Mouse (Mus musculus): ENCODE data around the gene Recql5. TPM values are rescaled to one million over a fixed set of nuclear protein-coding genes. Genes with fewer than 3 reads are reported as not detected.

The Recql5 gene
- polyA plus RNA-seq, 1 experiment: 40.9 TPM

DNA sequence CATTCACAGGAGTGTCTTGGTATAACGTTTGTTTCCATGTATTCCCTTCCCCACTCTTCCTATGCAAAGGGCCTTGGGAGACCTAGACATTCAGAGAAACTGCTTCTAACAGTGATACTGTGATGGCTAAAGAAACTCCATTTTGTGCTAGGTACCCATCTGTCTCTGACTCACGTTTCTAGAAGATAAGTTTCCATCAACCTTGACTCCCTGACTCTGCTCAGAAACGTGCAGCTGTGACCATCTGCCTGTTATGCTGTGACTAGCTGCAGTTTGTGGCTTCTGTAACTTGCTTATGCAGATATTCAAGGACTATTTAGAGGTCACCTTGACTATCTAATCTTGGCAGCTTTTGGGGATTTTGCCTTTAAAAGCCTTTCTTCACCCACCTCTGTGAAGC is 2.0 kb downstream of the Recql5 start:
- no peak overlapping the region for H3K4me3 ChIP-seq (replicated peaks; ENCODE audit: control insufficient read depth, low read depth, low read length)
- TF ChIP-seq POLR2A (IDR thresholded peaks at IDR 0.05; ENCODE audit: borderline replicate concordance, control insufficient read depth, low read depth, low read length) (no peak), CTCF (IDR thresholded peaks at IDR 0.05; ENCODE audit: control insufficient read depth, insufficient read depth, low read length) (no peak)
- no peak overlapping the region for H3K27ac ChIP-seq (ENCODE audit: control insufficient read depth, insufficient read depth, low read depth, low read length, poor library complexity)
- 63% methylated on average over 3 of the region's 3 CpGs for WGBS
- H3K4me1 ChIP-seq (ENCODE audit: control insufficient read depth, insufficient read depth, low read length): no peaks in the 10 kb centered on the region; the same call in 1 of the 2 replicates

DNA sequence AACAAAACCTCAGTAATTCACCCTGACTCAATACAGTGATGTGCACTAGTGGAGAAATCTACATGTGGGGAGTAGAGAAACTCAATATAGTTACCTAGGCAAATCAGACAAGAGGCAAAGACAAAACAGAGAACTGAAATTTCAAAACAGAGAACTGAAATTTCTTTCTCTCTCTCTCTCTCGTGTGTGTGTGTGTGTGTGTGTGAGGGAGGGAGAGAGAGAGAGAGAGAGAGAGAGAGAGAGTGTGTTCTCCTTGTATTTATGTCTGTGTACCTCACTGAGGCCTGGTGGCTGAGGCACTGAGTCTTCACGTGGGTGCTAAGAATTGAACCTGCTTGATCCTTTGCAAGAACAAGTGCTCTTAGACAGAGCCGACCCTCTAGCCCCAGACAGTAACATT is 3.5 kb downstream of the Recql5 start:
- Histone ChIP-seq H3K4me3 (replicated peaks; ENCODE audit: control insufficient read depth, low read depth, low read length) (no peak overlapping the region), H3K27ac (ENCODE audit: control insufficient read depth, insufficient read depth, low read depth, low read length, poor library complexity) (no peak overlapping the region), H3K4me1 (ENCODE audit: control insufficient read depth, insufficient read depth, low read length) (no peaks in the 10 kb centered on the region; the same call in 1 of the 2 replicates)
- TF ChIP-seq CTCF (IDR thresholded peaks at IDR 0.05; ENCODE audit: control insufficient read depth, insufficient read depth, low read length) (no peak), POLR2A (IDR thresholded peaks at IDR 0.05; ENCODE audit: borderline replicate concordance, control insufficient read depth, low read depth, low read length) (no peak)
- WGBS: 43% methylated on average over 3 of the region's 3 CpGs

DNA sequence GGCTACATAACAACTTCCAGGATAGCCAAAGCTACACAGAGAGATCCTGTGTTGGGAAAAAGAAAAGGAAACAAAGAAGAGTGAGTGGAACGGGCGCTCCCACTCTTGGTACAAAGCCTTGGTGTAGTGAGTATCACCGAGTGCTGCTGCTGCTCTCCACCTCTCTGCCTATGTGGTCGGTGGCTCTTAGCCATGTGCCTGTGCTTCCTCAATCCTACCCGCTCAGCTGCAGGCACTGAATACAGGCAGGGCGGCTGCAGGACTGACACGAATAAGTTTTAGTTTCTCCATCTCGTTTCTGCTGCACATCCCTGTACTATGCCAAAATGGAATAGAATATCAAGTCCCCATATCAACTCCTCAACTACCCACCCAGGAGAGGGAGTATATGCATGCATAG is 4.2 kb downstream of the Recql5 start:
- Histone ChIP-seq H3K4me3 (replicated peaks; ENCODE audit: control insufficient read depth, low read depth, low read length) (no peak overlapping the region), H3K27ac (ENCODE audit: control insufficient read depth, insufficient read depth, low read depth, low read length, poor library complexity) (peak overlapping the region; percentile 47), H3K4me1 (ENCODE audit: control insufficient read depth, insufficient read depth, low read length) (no peaks in the 10 kb centered on the region; the same call in 1 of the 2 replicates)
- TF ChIP-seq CTCF (IDR thresholded peaks at IDR 0.05; ENCODE audit: control insufficient read depth, insufficient read depth, low read length): no peak
- no peak for TF ChIP-seq POLR2A (IDR thresholded peaks at IDR 0.05; ENCODE audit: borderline replicate concordance, control insufficient read depth, low read depth, low read length)
- 70% methylated on average over 8 of the region's 8 CpGs for WGBS

DNA sequence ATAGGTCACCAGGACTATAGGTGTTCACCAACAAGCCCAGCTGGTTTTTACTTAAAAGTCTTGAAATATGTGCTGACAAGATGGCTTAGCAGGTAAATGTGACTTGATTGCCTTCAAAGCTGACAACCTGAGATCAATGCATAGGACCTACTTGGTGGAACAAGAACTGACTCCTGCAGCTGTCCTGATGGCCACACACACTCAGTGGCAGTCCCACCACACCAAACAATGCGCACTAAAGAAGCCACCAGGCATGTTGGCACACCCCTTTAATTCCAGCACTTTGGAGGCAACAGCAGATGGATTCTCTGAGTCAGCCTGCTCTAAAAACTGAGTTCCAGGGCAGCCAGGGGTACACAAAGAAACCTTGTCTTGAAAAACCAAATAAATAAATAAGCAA is 11.3 kb downstream of the Recql5 start:
- Histone ChIP-seq H3K4me3 (replicated peaks; ENCODE audit: control insufficient read depth, low read depth, low read length) (no peak overlapping the region), H3K27ac (ENCODE audit: control insufficient read depth, insufficient read depth, low read depth, low read length, poor library complexity) (no peak overlapping the region), H3K4me1 (ENCODE audit: control insufficient read depth, insufficient read depth, low read length) (no peaks in the 10 kb centered on the region; the same call in 1 of the 2 replicates)
- 89% methylated on average over 1 of the region's 1 CpGs for WGBS
- no peak for TF ChIP-seq CTCF (IDR thresholded peaks at IDR 0.05; ENCODE audit: control insufficient read depth, insufficient read depth, low read length)
- no peak for TF ChIP-seq POLR2A (IDR thresholded peaks at IDR 0.05; ENCODE audit: borderline replicate concordance, control insufficient read depth, low read depth, low read length)

DNA sequence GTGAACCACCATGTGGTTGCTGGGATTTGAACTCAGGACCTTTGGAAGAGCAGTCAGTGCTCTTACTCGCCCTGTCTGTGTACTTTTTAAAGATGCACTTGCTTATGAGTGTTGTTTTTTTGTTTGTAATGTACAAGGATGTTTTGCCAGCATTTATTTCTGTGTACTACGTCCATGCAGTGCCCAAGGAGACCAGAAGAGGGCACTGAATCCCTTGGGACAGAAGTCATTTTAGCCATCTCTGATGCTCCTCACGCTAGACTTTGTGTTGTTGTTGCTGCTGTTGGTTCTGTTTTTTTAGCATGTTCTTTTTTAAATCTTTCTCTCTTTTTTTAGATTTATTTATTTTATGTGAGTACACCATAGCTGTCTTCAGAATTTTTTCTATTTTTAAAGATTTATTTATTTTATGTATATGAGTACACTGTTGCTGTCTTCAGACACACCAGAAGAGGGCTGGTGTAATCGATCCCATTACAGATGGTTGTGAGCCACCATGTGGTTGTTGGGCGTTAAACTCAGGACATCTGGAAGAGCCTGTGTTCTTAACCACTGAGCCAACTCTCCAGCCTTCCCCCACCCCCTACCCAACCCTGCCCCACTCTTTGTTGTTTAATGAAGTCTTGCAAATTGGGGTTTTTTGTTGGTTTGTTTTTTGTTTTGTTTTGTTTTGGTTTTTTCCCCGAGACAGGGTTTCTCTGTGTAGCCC is 13.0 kb downstream of the Recql5 start:
- no peak overlapping the region for H3K27ac ChIP-seq (ENCODE audit: control insufficient read depth, insufficient read depth, low read depth, low read length, poor library complexity)
- WGBS: 21% methylated on average over 6 of the region's 6 CpGs
- H3K4me3 ChIP-seq (replicated peaks; ENCODE audit: control insufficient read depth, low read depth, low read length): no peak overlapping the region
- TF ChIP-seq CTCF (IDR thresholded peaks at IDR 0.05; ENCODE audit: control insufficient read depth, insufficient read depth, low read length): peak; percentile 44; the same call in 1 of the 2 replicates
- no peak for TF ChIP-seq POLR2A (IDR thresholded peaks at IDR 0.05; ENCODE audit: borderline replicate concordance, control insufficient read depth, low read depth, low read length)
- no peaks in the 10 kb centered on the region; the same call in 1 of the 2 replicates for H3K4me1 ChIP-seq (ENCODE audit: control insufficient read depth, insufficient read depth, low read length)

DNA sequence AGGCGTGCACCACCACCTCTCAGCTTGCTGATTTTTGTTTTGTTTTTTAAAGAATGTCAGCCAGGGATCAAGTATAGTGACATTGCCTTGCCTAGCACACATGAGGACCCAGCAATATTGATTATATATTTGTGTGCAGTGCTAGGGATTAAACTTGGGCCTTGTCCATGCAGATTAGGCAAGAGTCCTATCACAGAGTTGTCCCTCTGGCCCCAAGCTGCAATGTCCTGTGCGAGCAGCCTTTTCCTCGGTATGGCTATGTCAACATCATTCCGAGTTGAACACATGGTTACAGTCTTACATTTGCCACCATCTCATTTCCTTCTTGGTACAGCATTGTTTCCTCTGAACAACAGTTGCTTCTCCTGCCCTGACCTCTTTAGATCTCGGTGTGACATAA is 14.2 kb downstream of the Recql5 start:
- WGBS: 62% methylated on average over 5 of the region's 5 CpGs
- H3K4me3 ChIP-seq (replicated peaks; ENCODE audit: control insufficient read depth, low read depth, low read length): no peak overlapping the region
- no peaks in the 10 kb centered on the region; the same call in 1 of the 2 replicates for H3K4me1 ChIP-seq (ENCODE audit: control insufficient read depth, insufficient read depth, low read length)
- H3K27ac ChIP-seq (ENCODE audit: control insufficient read depth, insufficient read depth, low read depth, low read length, poor library complexity): peak overlapping the region; percentile 22; the same call in 1 of the 2 replicates
- TF ChIP-seq POLR2A (IDR thresholded peaks at IDR 0.05; ENCODE audit: borderline replicate concordance, control insufficient read depth, low read depth, low read length): no peak
- no peak for TF ChIP-seq CTCF (IDR thresholded peaks at IDR 0.05; ENCODE audit: control insufficient read depth, insufficient read depth, low read length)

DNA sequence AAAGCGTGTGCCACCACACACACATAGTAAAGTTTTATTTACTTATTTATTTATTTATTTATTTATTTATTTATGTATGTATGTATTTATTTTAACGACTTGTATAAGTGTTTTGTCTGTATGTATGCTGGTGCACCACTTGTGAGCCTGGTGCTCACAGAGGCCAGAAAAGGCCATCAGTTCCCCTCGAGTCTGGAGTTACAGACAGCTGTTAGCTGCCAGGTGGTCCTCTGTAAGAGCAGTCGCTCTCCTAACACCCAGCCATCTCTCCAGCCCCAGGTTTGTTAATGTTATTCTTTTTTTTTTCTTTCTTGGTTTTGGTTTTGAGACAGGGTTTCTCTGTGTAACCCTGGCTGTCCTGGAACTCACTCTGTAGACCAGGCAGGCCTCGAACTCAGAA is 14.6 kb downstream of the Recql5 start:
- TF ChIP-seq CTCF (IDR thresholded peaks at IDR 0.05; ENCODE audit: control insufficient read depth, insufficient read depth, low read length) (no peak), POLR2A (IDR thresholded peaks at IDR 0.05; ENCODE audit: borderline replicate concordance, control insufficient read depth, low read depth, low read length) (no peak)

DNA sequence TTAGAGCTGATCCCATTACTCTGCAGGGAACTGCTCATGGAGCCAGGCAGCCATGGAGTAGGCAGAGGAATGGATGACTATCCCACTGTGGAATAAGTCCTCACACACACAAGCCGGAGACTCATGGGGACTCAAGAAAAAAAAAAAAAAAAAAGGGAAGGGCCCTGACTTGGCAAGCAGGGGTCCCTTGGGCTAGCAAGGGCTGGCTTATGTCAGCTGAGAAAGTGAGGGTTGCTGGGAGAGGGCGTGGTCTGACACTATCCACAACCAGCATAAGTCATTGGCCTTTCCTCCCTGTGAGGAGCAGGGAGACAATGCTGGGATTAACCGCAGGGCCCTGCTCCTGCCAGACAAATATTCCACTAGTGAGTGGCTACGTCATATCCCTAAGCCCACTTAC is 16.7 kb downstream of the Recql5 start:
- H3K4me1 ChIP-seq (ENCODE audit: control insufficient read depth, insufficient read depth, low read length): peaks cover 9% of the 10 kb centered on the region
- no peak overlapping the region for H3K4me3 ChIP-seq (replicated peaks; ENCODE audit: control insufficient read depth, low read depth, low read length)
- TF ChIP-seq POLR2A (IDR thresholded peaks at IDR 0.05; ENCODE audit: borderline replicate concordance, control insufficient read depth, low read depth, low read length): no peak
- 88% methylated on average over 4 of the region's 4 CpGs for WGBS
- H3K27ac ChIP-seq (ENCODE audit: control insufficient read depth, insufficient read depth, low read depth, low read length, poor library complexity): no peak overlapping the region

More for the DNA sequence above, 14.6 kb downstream of the Recql5 start:
- H3K4me1 ChIP-seq (ENCODE audit: control insufficient read depth, insufficient read depth, low read length): no peaks in the 10 kb centered on the region; the same call in 1 of the 2 replicates
- WGBS: 76% methylated on average over 5 of the region's 5 CpGs
- peak overlapping the region; percentile 53; the same call in 1 of the 2 replicates for H3K27ac ChIP-seq (ENCODE audit: control insufficient read depth, insufficient read depth, low read depth, low read length, poor library complexity)
- H3K4me3 ChIP-seq (replicated peaks; ENCODE audit: control insufficient read depth, low read depth, low read length): no peak overlapping the region

Data from bone marrow, adult 2 months (tissue).